Mouse (Mus musculus): Measurements from ENCODE around the gene 2610528J11Rik.

DNA sequence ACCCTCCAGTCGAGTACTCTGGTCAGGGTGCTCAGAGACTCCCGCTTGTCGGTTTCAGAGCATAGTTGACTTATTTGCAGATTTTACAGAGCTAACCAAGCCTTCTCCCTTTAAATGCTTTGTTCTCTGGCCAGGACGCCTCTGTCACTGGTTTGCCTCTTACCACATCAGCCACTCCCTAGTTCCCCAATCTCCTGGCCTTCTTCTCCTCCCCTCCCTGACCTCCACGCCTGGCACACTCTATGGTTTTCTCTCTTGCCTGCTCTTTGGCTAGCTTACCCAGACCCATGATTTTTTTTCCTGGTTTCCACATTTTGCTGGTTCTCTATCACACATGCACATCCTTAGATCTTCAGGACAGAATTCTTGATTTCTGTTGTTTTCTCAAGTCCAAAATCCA lies 8.6 kb upstream of the 2610528J11Rik start:
- TF ChIP-seq BHLHE40 (IDR thresholded peaks at IDR 0.05; ENCODE audit: low read depth, low read length): no peak
- no peak for TF ChIP-seq ZNF384 (IDR thresholded peaks at IDR 0.05; ENCODE audit: low read depth, low read length)
- no peak for TF ChIP-seq CHD2 (IDR thresholded peaks at IDR 0.05; ENCODE audit: low read length)
- TF ChIP-seq USF1 (IDR thresholded peaks at IDR 0.05; ENCODE audit: low read depth, low read length): no peak
- TF ChIP-seq EP300 (IDR thresholded peaks at IDR 0.05; ENCODE audit: low read length): no peak
- TF ChIP-seq ETS1 (conservative IDR thresholded peaks at IDR 0.05; ENCODE audit: low read depth, low read length): no peak
- TF ChIP-seq ELF1 (IDR thresholded peaks at IDR 0.05; ENCODE audit: low read depth, low read length): no peak
- no peak for TF ChIP-seq HCFC1 (IDR thresholded peaks at IDR 0.05; ENCODE audit: low read depth, low read length)
- no peak for TF ChIP-seq TCF12 (IDR thresholded peaks at IDR 0.05; ENCODE audit: low read depth, low read length)
- no peak for TF ChIP-seq POLR2A (IDR thresholded peaks at IDR 0.05; ENCODE audit: low read depth, low read length)
- no peak for TF ChIP-seq SMC3 (IDR thresholded peaks at IDR 0.05; ENCODE audit: low read depth, low read length)
- no peak for TF ChIP-seq TBP (conservative IDR thresholded peaks at IDR 0.05; ENCODE audit: low read depth, low read length)
